Mouse (Mus musculus): Measurements from ENCODE around the gene Mtx1.

DNA sequence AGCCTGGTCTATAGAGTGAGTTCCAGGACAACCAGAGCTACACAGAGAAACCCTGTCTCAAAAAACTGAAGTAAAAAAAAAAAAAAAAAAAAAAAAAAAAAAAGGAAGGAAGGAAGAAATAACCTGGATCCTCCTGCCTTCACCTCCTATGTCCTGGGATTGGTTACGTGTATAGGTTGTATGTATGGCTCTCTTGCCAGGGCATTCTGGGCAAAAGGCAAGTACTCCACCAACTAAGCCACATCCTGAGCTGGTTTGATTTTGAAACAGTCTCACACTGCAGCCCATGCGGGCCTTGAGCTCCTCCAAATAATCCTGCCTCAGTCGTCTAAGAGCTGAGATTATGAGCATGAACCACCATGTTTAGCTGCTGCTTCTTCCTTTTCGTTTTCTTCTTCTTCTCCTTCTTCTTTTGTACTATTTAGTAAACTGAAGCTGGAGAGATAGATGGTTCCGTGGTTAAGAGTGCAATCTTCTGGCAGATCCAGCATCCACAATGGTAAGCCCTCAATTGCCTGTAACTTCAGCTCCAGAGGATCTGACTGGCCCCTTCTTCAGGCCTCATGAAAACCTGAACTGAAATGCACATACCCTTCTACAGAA, 63.1 kb downstream of the Mtx1 start:
- TF ChIP-seq CTCF (IDR thresholded peaks at IDR 0.05; ENCODE audit: control insufficient read depth, insufficient read depth, insufficient replicate concordance, low read depth, low read length) (no peak), POLR2A (IDR thresholded peaks at IDR 0.05; ENCODE audit: control insufficient read depth, low read depth, low read length) (no peak)
